Mouse (Mus musculus): ENCODE data around the gene Exoc3l. TPM values are rescaled to one million over a fixed set of nuclear protein-coding genes. Genes with fewer than 3 reads are reported as not detected.

Gene Exoc3l
- polyA plus RNA-seq, 1 experiment from 2014 or later, result 10.5 TPM

DNA sequence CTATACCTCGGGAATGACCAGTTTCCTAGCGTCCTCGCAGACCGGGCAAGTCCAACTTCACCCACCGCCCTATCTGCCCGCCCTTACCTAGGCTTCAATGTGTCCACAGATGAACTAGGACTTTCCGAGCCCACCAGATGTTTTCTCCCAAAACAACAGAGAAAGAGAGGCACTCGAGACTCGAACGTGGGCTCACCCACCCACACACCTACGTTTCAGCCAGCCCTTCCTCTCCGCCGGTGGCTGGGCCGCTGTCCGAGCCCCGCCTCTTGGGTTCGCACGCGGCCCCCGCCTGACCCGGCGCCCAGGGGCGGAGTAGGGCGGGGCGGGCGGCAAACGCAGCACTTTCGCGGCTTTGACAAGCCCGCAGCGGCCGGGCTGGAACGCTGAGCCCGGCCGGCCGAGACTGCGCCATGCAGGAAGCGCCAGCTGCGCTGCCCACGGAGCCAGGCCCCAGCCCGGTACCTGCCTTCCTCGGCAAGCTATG lies 26.4 kb downstream of the Exoc3l start, which contains the start of gene Hsf4:
Gene Hsf4, plus strand, starts transcription at position 341 of the 487 bp plus-strand sequence.
- Histone ChIP-seq H3K4me2 (ENCODE audit: low read length) (peak within 1 kb of the TSS; percentile 94), H3K4me1 (ENCODE audit: control insufficient read depth, insufficient read depth, low read length) (peaks cover 20% of the 10 kb centered on the region), H3K27me3 (ENCODE audit: control insufficient read depth, insufficient read depth, low read depth, low read length) (peaks cover 84% of the 10 kb centered on the region), H3K9ac (ENCODE audit: low read depth, low read length) (peak within 1 kb of the TSS; percentile 70), H3K36me3 (ENCODE audit: control insufficient read depth, insufficient read depth, low read length) (no peaks in the 10 kb centered on the region), H3K9me3 (replicated peaks; ENCODE audit: control insufficient read depth, low read length, poor library complexity, severe bottlenecking) (no peaks in the 10 kb centered on the region), H3K27ac (ENCODE audit: low read length) (peak within 1 kb of the TSS; percentile 67), H3K4me3 (ENCODE audit: low read depth, low read length) (peak within 1 kb of the TSS; percentile 49)
- under 1% methylated on average over 31 of the region's 42 CpGs for WGBS
- 0 out of 2 replicates have a peak, but pooled peaks have one; percentile 1 for ATAC-seq

DNA sequence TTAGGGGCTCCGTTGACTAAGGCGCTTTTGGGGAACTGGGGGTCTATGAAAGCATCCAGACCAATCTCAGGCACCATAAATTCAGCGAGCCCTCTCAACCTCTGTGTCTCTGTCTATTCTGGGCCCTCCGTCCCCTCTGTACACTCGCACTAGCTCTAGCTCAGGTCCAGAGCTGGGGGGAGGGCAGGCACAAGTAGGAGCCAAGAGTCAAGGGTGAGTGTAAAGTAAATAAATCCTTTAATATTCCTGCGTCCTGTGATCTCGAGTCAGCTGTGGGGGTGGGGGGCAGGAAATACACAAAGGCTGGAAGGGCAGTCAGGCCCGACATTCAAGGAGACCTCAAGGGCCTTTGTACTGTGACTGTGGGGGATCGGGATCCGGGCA lies 26.8 kb downstream of the Exoc3l start:
- ATAC-seq, result peak; percentile 47; the same call in 1 of the 2 replicates
- Histone ChIP-seq H3K36me3 (ENCODE audit: control insufficient read depth, insufficient read depth, low read length) (no peaks in the 10 kb centered on the region), H3K4me3 (ENCODE audit: low read depth, low read length) (peak overlapping the region; percentile 49), H3K9ac (ENCODE audit: low read depth, low read length) (peak overlapping the region; percentile 70), H3K9me3 (replicated peaks; ENCODE audit: control insufficient read depth, low read length, poor library complexity, severe bottlenecking) (no peaks in the 10 kb centered on the region), H3K27me3 (ENCODE audit: control insufficient read depth, insufficient read depth, low read depth, low read length) (peaks cover 85% of the 10 kb centered on the region), H3K4me1 (ENCODE audit: control insufficient read depth, insufficient read depth, low read length) (peaks cover 20% of the 10 kb centered on the region), H3K4me2 (ENCODE audit: low read length) (peak overlapping the region; percentile 94), H3K27ac (ENCODE audit: low read length) (peak overlapping the region; percentile 47; the same call in 1 of the 2 replicates)
- 2% methylated on average over 10 of the region's 10 CpGs for WGBS

DNA sequence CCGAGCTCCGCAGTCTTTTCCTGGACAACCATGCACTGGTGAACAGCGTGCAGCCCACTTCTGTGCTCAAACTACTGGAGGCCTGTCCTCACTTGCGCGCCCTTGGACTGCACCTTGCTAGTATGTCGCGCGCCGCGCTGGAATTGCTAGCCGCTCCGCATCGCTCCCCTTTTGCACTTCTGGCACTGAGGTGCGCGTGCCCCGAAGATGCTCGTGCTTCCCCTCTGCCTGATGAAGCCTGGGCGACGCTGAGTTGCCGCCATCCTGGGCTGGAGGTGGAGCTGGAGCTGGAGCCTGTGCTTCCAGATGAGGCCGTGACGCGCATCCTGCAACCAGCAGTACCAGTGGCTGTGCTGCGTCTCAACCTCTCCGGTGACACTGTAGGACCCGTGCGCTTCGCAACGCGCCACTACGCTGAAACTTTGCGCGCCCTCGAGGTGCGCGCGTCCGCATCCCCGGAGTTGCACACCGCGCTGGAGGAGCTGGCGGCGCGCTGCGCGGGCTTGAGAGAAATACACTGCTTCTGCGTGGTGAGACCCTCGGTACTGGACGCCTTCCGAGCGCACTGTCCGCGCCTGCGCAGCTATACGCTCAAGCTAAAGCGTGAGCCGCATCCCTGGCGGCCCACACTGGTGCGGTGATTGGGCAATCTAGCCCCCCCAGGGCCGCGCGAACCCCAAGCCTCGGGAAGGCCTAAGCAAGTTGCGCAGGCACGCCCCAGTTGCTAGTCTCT lies 27.4 kb downstream of the Exoc3l start:
- H3K9me3 ChIP-seq (replicated peaks; ENCODE audit: control insufficient read depth, low read length, poor library complexity, severe bottlenecking), result no peaks in the 10 kb centered on the region
- H3K36me3 ChIP-seq (ENCODE audit: control insufficient read depth, insufficient read depth, low read length), result no peaks in the 10 kb centered on the region
- H3K9ac ChIP-seq (ENCODE audit: low read depth, low read length), result peak overlapping the region; percentile 70
- peak; percentile 91 for ATAC-seq
- H3K27ac ChIP-seq (ENCODE audit: low read length), result peak overlapping the region; percentile 67
- peak overlapping the region; percentile 94 for H3K4me2 ChIP-seq (ENCODE audit: low read length)
- WGBS, result under 1% methylated on average over 65 of the region's 65 CpGs
- peak overlapping the region; percentile 49 for H3K4me3 ChIP-seq (ENCODE audit: low read depth, low read length)
- H3K27me3 ChIP-seq (ENCODE audit: control insufficient read depth, insufficient read depth, low read depth, low read length), result peaks cover 85% of the 10 kb centered on the region
- peaks cover 20% of the 10 kb centered on the region for H3K4me1 ChIP-seq (ENCODE audit: control insufficient read depth, insufficient read depth, low read length)

GRCm38 (mm10) chr8:105266775-105267174 lies 29.1 kb downstream of the Exoc3l start:
- peaks cover 20% of the 10 kb centered on the region for H3K4me1 ChIP-seq (ENCODE audit: control insufficient read depth, insufficient read depth, low read length)

DNA sequence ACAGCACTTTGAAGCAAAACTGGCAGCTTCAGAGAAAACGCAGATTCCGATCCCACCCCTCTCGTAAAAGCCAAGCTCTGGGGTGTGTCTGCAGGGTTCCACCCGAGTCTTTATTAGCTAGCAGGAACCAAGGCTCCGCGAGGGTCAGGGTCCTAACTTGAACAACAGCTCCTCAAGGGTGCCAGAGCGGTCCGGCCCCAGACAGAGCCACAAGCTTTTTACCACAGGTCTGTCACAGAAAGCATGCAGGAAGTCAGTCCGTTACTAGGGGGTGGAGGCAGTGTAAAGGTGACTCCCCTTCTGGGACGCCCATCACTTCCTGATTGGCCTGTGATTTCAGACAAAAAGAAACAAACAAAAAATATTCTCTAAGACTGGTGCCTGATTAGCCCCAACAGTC lies 30.8 kb downstream of the Exoc3l start:
- Histone ChIP-seq H3K4me3 (ENCODE audit: low read depth, low read length) (no peak overlapping the region; the same call in 1 of the 2 replicates), H3K27me3 (ENCODE audit: control insufficient read depth, insufficient read depth, low read depth, low read length) (peaks cover 71% of the 10 kb centered on the region), H3K27ac (ENCODE audit: low read length) (no peak overlapping the region), H3K36me3 (ENCODE audit: control insufficient read depth, insufficient read depth, low read length) (no peaks in the 10 kb centered on the region), H3K9me3 (replicated peaks; ENCODE audit: control insufficient read depth, low read length, poor library complexity, severe bottlenecking) (no peaks in the 10 kb centered on the region), H3K4me2 (ENCODE audit: low read length) (peak overlapping the region; percentile 82), H3K4me1 (ENCODE audit: control insufficient read depth, insufficient read depth, low read length) (peaks cover 15% of the 10 kb centered on the region), H3K9ac (ENCODE audit: low read depth, low read length) (no peak overlapping the region)
- WGBS, result 15% methylated on average over 10 of the region's 10 CpGs
- ATAC-seq, result no peak

More at GRCm38 (mm10) chr8:105266775-105267174, 29.1 kb downstream of the Exoc3l start:
- H3K4me3 ChIP-seq (ENCODE audit: low read depth, low read length), result no peak overlapping the region
- H3K9ac ChIP-seq (ENCODE audit: low read depth, low read length), result no peak overlapping the region
- no peak overlapping the region for H3K4me2 ChIP-seq (ENCODE audit: low read length)
- H3K9me3 ChIP-seq (replicated peaks; ENCODE audit: control insufficient read depth, low read length, poor library complexity, severe bottlenecking), result no peaks in the 10 kb centered on the region
- WGBS, result 7% methylated on average over 13 of the region's 13 CpGs
- ATAC-seq, result no peak
- H3K27me3 ChIP-seq (ENCODE audit: control insufficient read depth, insufficient read depth, low read depth, low read length), result peaks cover 78% of the 10 kb centered on the region
- no peak overlapping the region for H3K27ac ChIP-seq (ENCODE audit: low read length)
- no peaks in the 10 kb centered on the region for H3K36me3 ChIP-seq (ENCODE audit: control insufficient read depth, insufficient read depth, low read length)

DNA sequence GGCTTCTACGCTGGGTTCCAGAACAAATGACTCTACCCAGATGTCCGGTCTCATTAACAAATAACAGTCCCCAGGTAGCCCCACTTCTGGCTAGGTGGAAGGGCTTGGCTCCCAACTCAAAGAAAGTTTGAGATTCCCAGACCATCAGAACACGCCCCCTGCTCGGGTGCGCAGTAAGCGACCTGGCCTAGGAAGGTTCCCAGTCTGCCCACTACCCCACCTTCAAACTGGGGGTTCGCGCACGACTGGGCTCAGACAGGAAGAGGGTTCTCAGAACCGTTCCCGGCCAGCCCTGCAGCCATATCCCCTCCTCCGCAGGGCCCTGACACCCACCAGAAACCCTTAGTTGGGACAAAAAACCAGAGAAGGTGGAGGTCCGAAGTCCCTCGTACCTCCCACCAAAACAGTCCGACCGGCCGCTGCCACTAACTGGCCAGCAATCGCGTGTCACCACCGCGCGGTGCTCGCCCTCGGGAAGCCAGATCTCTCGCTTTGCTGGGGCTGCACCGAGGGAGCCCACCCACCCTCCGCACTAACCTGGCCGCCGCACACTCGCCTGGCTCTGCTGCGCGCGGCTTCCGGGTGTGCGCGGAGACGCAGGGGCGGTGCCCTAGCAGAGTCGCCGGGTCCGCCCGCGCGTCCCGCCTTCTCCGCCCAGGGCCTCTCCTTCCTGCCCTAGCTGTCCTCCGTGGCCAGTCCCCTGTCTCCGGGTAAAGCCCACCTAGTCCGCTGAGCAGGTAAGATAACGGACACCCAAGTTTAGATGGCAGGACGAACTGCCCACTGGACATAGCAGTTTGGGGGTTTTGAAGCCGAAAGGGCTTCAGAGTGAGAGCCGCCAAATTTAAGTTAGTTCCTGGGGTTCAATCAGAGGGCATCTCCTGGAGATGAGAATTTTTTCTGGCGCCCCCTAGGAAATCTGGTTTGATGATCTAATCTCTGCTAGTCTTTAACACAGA lies 31.6 kb downstream of the Exoc3l start, which contains the start of the genes Tradd and Fbxl8:
Gene Tradd, minus strand, starts transcription at position 586 of the 959 bp plus-strand sequence.
Gene Fbxl8, plus strand, starts transcription at position 625 of the 959 bp plus-strand sequence.
- ATAC-seq, result no peak
- Histone ChIP-seq H3K4me1 (ENCODE audit: control insufficient read depth, insufficient read depth, low read length) (peaks cover 12% of the 10 kb centered on the region; the same call in 1 of the 2 replicates), H3K4me3 (ENCODE audit: low read depth, low read length) (peak within 1 kb of the TSS; percentile 63), H3K9ac (ENCODE audit: low read depth, low read length) (peak within 1 kb of the TSS; percentile 74), H3K36me3 (ENCODE audit: control insufficient read depth, insufficient read depth, low read length) (no peaks in the 10 kb centered on the region), H3K27me3 (ENCODE audit: control insufficient read depth, insufficient read depth, low read depth, low read length) (peaks cover 70% of the 10 kb centered on the region), H3K9me3 (replicated peaks; ENCODE audit: control insufficient read depth, low read length, poor library complexity, severe bottlenecking) (no peaks in the 10 kb centered on the region), H3K4me2 (ENCODE audit: low read length) (peak within 1 kb of the TSS; percentile 82), H3K27ac (ENCODE audit: low read length) (no peak within 1 kb of the TSS)
- WGBS, result 1% methylated on average over 54 of the region's 54 CpGs

DNA sequence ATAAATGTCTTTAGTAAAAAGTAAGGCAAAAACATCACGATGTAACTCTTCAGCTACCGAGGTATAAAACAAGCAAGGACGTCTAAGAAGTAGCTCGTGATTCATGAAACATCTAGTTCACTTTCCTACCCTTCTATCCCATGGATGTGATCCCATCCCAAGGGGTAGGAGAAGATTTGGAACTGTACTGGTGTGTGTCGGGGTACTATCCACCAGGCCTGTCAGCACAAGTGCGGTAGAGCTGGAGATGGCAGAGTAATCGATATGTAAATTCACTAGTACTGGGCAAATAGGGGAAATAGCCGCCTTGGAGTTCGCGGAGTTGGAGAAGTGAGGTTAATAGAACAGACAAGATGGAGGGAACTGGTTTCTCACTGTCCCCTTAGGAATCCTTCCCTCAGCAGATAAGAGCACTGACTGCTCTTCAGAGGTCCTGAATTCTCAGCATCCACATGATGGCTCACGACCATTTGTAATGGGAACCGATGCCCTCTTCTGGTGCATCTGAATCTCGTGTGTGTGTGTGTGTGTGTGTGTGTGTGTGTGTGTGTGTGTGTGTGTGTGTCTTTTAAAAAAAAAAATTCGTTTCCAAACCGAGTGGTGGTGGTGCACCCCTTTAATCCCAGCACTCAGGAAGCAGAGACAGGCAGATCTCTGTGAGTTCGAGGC lies 32.5 kb downstream of the Exoc3l start:
- 39% methylated on average over 16 of the region's 16 CpGs for WGBS

DNA sequence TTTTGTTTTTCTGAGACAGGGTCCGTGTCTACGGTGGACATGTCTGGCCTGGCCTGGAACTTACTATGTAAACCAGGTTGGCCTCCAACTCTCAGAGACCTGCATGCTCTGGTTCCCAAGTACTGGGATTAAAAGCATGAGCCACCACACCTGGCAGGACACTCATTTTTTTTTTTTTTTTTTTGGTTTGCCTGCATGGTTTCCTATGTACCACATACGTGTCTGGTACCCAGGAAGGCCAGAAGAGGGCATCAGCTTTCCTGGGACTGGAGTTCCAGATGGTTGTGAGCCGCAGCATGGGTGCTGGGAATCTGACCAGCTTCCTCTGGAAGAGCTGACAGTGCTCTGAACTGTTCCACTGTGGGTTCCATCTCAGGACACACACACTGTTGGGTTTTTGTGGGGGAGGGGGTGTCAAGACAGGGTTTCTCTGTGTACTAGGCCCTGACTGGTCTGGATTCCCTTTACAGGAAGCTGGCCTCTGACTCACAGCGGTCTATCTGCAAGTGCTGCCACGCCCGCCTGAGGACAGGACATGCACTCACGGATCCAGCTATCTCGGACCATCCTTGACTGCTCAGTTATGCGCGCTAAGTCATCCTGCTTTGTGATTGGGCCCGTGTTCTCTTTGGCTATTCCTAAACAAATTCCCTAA lies 34.4 kb downstream of the Exoc3l start:
- no peak overlapping the region for H3K4me2 ChIP-seq (ENCODE audit: low read length)
- no peak overlapping the region for H3K4me3 ChIP-seq (ENCODE audit: low read depth, low read length)
- no peaks in the 10 kb centered on the region for H3K36me3 ChIP-seq (ENCODE audit: control insufficient read depth, insufficient read depth, low read length)
- peaks cover 73% of the 10 kb centered on the region for H3K27me3 ChIP-seq (ENCODE audit: control insufficient read depth, insufficient read depth, low read depth, low read length)
- H3K9me3 ChIP-seq (replicated peaks; ENCODE audit: control insufficient read depth, low read length, poor library complexity, severe bottlenecking), result no peaks in the 10 kb centered on the region
- peaks cover 8% of the 10 kb centered on the region; the same call in 1 of the 2 replicates for H3K4me1 ChIP-seq (ENCODE audit: control insufficient read depth, insufficient read depth, low read length)
- H3K27ac ChIP-seq (ENCODE audit: low read length), result no peak overlapping the region
- no peak overlapping the region for H3K9ac ChIP-seq (ENCODE audit: low read depth, low read length)
- 88% methylated on average over 12 of the region's 12 CpGs for whole genome bisulfite sequencing
- ATAC-seq, result no peak

More for the DNA sequence above, 32.5 kb downstream of the Exoc3l start:
- Histone ChIP-seq H3K27me3 (ENCODE audit: control insufficient read depth, insufficient read depth, low read depth, low read length) (peaks cover 75% of the 10 kb centered on the region), H3K27ac (ENCODE audit: low read length) (no peak overlapping the region), H3K9ac (ENCODE audit: low read depth, low read length) (no peak overlapping the region), H3K36me3 (ENCODE audit: control insufficient read depth, insufficient read depth, low read length) (no peaks in the 10 kb centered on the region), H3K4me3 (ENCODE audit: low read depth, low read length) (no peak overlapping the region; the same call in 1 of the 2 replicates), H3K9me3 (replicated peaks; ENCODE audit: control insufficient read depth, low read length, poor library complexity, severe bottlenecking) (no peaks in the 10 kb centered on the region), H3K4me2 (ENCODE audit: low read length) (no peak overlapping the region; the same call in 1 of the 2 replicates), H3K4me1 (ENCODE audit: control insufficient read depth, insufficient read depth, low read length) (peaks cover 13% of the 10 kb centered on the region; the same call in 1 of the 2 replicates)
- ATAC-seq, result no peak
